Mouse (Mus musculus) kidney, adult 2 months (tissue): ENCODE results near the gene Bap1. TPM values are rescaled to one million over a fixed set of nuclear protein-coding genes. Genes with fewer than 3 reads are reported as not detected.

Experiments
- DNase-seq: peaks from one replicate; pipeline ENCODE4 v3.0.0; 2021
- H3K27ac ChIP-seq: fragments of 200-500 bp; 2 replicates; pipeline ENCODE4 v1.5.1; 2012; ENCODE audit warnings: low read depth, low read length, control low read depth, inconsistent platforms; ENCODE audit not compliant: insufficient read depth
- H3K27me3 ChIP-seq: fragments of 200-500 bp; replicated peaks from 2 replicates; pipeline ENCODE4 v1.6.1; 2012; ENCODE audit warnings: mild to moderate bottlenecking, moderate library complexity, low read length, inconsistent platforms; ENCODE audit not compliant: control insufficient read depth, insufficient read depth
- H3K36me3 ChIP-seq: fragments of 200-500 bp; 2 replicates; pipeline ENCODE4 v1.6.1; 2012; ENCODE audit warnings: mild to moderate bottlenecking, moderate library complexity, low read length, inconsistent platforms; ENCODE audit not compliant: control insufficient read depth, insufficient read depth
- H3K4me1 ChIP-seq: fragments of 200-500 bp; 2 replicates; pipeline ENCODE4 v1.6.1; 2011; ENCODE audit warnings: low read length; ENCODE audit not compliant: control insufficient read depth, insufficient read depth
- H3K4me3 ChIP-seq: fragments of 200-500 bp; 2 replicates; pipeline ENCODE4 v1.5.1; 2011; ENCODE audit warnings: mild to moderate bottlenecking, low read depth, low read length, control low read depth; ENCODE audit not compliant: insufficient read depth
- CTCF ChIP-seq: fragments of 200-500 bp; conservative IDR thresholded peaks from 2 replicates; pipeline ENCODE4 v1.5.1; 2011; ENCODE audit warnings: low read depth, mild to moderate bottlenecking, control low read depth, low read length, moderate library complexity, mixed read lengths; ENCODE audit not compliant: insufficient read depth, insufficient read length
- POLR2A ChIP-seq: fragments of 200-500 bp; IDR thresholded peaks from one replicate; pipeline ENCODE4 v1.6.1; 2011; ENCODE audit warnings: low read depth, low read length, control low read depth
- WGBS: fragments of 180-500 bp; shearing (Covaris S2); methylation state at CpG from one replicate; pipeline ENCODE4 v1.1.7; 2018; 5-methylcytosine and 5-hydroxymethylcytosine counted together
- polyA plus RNA-seq: library from polyadenylated mRNA; depleted of rRNA; stranded (reverse); fragments of >200 nt; gene quantifications from 2 replicates; pipeline ENCODE4 v1.2.3, GENCODE M21; 2012

The Bap1 gene
- polyA plus RNA-seq, 1 experiment: 58.9 TPM

DNA sequence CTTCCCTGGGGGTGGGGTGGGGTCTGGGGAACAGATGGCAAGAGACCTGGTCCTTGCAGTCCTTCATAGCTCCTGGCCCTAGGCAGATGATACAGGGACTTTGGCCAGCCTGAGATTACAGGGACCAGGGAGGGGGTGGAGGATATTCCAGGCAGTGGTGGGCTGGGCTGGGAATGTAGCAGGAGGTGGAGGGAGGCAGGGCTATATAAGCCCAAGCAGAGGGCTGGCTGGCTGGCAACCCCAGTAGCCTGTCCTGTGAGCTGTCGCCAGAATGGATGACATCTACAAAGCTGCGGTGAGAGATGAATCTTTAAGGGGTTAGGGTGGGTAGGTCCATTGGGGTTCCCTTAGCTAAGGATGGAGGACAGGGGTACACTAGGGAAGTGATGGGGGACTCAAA lies 43.2 kb upstream of the Bap1 start, which contains the start of gene Tnnc1:
Gene Tnnc1 (plus strand): TSS at position 229 of the 400 bp plus-strand sequence.
- WGBS: 92% methylated on average over 2 of the region's 2 CpGs
- H3K4me1 ChIP-seq: peaks cover 17% of the 10 kb centered on the region
- H3K4me3 ChIP-seq: peak within 1 kb of the TSS; percentile 96; the same call in 1 of the 2 replicates
- H3K27me3 ChIP-seq: no peaks in the 10 kb centered on the region
- peaks cover 4% of the 10 kb centered on the region; the same call in 1 of the 2 replicates for H3K36me3 ChIP-seq
- peak within 1 kb of the TSS; percentile 85 for H3K27ac ChIP-seq
- TF ChIP-seq POLR2A (no peak), CTCF (no peak)
- DNase-seq: no peak

DNA sequence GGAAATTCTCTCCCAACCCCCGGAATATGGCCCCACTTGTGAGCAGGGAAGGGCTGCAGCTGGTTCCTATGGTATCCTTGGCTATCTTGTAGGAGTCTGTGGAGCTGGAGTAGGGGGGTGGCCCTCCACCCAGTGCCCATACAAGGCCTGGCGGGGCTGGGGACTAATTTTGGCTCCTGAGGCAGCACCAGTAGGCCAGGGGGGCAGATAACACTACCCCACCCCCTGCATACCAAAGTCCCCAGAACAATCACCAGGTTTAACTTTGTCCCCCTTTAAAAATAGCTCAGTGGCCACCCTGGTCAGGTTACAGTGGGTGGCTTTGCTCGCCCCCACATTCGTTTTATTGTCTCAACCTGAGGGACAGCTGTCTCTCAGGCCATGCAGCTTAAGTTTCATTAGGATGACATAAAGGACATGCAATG lies 42.1 kb upstream of the Bap1 start:
- DNase-seq: no peak
- H3K27ac ChIP-seq: no peak overlapping the region
- no peak overlapping the region for H3K4me3 ChIP-seq

DNA sequence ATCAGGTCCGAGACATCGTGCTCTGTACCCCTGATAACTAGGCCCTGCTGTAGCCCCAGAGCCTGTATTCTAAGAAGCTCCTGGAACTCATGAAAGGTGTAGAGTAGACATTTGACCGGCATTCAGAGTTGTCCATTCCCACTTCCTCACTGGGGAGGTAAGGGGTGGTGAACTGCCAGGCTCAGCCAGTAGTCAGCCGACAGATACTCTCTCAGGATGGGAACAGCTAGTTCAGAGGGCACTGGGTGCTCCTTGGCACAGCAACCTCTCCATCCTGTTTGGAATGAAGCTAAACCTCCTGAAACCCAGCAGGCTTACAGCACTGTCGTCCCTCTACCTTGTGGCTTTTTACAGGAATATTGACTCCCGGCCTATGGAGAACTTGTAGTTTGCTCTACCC lies 39.4 kb upstream of the Bap1 start:
- TF ChIP-seq CTCF: no peak
- TF ChIP-seq POLR2A: no peak
- DNase-seq: no peak
- Histone ChIP-seq H3K27me3 (no peaks in the 10 kb centered on the region), H3K27ac (no peak overlapping the region), H3K36me3 (no peaks in the 10 kb centered on the region), H3K4me1 (peaks cover 6% of the 10 kb centered on the region), H3K4me3 (no peak overlapping the region)
- 93% methylated on average over 6 of the region's 6 CpGs for WGBS

More for the DNA sequence above, 42.1 kb upstream of the Bap1 start:
- H3K27me3 ChIP-seq: no peaks in the 10 kb centered on the region
- WGBS: 86% methylated on average over 4 of the region's 4 CpGs
- no peaks in the 10 kb centered on the region for H3K36me3 ChIP-seq
- TF ChIP-seq CTCF (no peak), POLR2A (no peak)
- H3K4me1 ChIP-seq: peaks cover 17% of the 10 kb centered on the region

DNA sequence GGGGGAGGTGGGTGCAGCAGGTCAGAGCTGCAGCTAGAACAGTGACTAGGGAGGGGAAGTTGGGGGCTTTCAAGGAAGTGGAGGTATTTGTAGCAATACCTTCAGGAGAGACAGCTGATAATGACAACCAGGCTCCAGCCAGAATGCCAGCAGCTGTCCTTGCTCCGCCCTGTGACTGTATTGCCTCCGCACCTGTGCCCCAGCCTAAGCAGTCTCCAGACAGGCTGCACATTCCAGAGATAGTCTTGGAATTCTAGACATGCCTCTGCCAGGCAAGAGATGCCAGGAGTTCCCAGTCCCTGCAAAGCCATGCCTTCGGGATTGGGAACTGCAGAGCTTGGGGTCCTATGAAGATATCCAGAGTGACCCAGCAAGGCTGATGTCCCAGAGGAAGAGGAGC lies 38.8 kb upstream of the Bap1 start:
- no peak overlapping the region for H3K27ac ChIP-seq
- H3K27me3 ChIP-seq: no peaks in the 10 kb centered on the region
- TF ChIP-seq CTCF (no peak), POLR2A (no peak)
- 78% methylated on average over 3 of the region's 3 CpGs for WGBS
- DNase-seq: no peak
- H3K4me1 ChIP-seq: peaks cover under 1% of the 10 kb centered on the region; the same call in 1 of the 2 replicates
- H3K4me3 ChIP-seq: no peak overlapping the region
- no peaks in the 10 kb centered on the region for H3K36me3 ChIP-seq

DNA sequence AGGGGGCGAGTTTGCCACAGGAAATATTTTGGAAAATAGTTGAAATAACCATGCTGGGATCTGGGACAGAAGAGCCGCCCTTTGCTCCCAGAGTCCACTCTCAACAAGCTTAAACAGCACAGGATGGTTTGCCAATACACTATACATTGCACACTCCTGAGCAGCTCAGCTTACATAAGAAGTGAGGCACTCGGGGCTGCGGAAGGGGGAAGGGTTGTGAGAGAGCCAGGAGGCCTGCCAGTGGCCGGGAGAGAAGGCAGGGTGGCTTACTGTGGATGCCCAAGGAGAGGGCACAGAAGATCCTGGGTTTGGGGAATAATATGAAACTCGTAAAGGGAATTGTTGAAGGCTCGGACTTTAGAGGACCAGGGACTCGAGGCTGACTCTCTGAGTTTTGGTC lies 37.4 kb upstream of the Bap1 start:
- no peaks in the 10 kb centered on the region for H3K36me3 ChIP-seq
- TF ChIP-seq CTCF: no peak
- TF ChIP-seq POLR2A: no peak
- H3K4me1 ChIP-seq: no peaks in the 10 kb centered on the region
- no peak for DNase-seq
- no peaks in the 10 kb centered on the region for H3K27me3 ChIP-seq
- no peak overlapping the region for H3K4me3 ChIP-seq
- no peak overlapping the region for H3K27ac ChIP-seq
- WGBS: 77% methylated on average over 8 of the region's 8 CpGs

DNA sequence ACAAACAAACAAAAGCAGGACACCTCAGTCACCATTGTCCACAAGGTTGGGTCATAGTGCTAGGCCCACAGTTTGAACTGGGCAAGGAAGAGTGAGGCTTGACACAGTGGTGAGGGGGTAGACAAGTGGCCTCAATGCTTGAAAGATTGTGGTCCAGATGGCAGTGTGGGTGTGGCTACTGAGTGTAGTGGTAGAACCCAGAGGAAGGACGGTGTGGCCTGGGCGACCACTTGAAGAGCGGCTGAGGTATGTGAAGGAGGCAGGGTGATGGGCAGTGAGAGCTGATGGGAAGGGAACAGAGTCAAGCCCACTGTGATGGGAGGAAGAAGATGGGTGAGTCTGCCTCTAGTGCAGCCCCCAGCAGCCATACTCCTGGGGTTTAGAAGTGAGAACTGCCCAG lies 36.6 kb upstream of the Bap1 start:
- TF ChIP-seq POLR2A (no peak), CTCF (no peak)
- 94% methylated on average over 3 of the region's 3 CpGs for WGBS
- H3K4me3 ChIP-seq: no peak overlapping the region

DNA sequence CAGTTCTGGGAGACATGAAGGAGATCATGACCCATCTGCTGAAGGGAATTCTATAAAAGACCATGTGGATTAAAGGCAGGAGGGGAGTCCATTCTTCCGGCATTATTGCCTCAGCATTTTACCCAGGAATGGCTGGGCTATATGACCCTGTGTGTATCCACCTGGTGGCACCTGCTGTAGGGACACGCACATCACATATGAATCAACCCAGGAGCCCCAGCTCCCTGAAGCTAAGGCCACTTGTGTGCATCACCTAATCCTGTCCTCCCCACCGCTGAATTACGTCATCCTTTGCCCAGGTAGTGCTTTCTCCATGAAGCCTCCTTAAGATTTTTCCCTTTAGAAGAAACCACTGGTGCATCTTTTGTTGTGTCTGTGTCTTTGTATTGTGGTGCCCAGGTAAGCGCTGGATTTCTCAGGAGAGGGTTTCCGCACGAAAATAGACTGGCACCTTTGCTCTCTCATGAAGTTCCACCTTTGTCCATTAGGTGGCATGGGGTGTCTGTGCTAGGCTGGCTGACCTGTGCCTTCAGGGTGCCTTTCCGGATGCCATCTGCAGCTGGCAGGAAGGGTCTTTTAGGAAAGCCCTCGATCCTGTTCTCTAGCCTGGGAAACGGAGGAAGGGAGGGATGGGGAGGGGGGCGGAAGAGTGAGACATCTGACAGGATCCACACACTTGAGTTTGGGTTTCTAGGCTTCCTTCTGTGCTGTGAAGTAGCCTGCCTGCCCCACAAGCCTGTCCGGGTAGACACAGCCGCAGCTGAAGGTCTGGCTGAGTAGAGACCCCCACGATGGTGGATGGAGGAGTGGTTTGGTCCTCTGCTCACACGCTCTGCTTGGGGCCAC lies 35.9 kb upstream of the Bap1 start:
- no peak overlapping the region for H3K4me3 ChIP-seq
- WGBS: 29% methylated on average over 15 of the region's 15 CpGs
- no peaks in the 10 kb centered on the region for H3K27me3 ChIP-seq
- H3K4me1 ChIP-seq: no peaks in the 10 kb centered on the region
- no peaks in the 10 kb centered on the region for H3K36me3 ChIP-seq
- no peak for TF ChIP-seq POLR2A
- peak; percentile 97 for TF ChIP-seq CTCF
- no peak overlapping the region for H3K27ac ChIP-seq
- DNase-seq: peak; percentile 85

More for the DNA sequence above, 36.6 kb upstream of the Bap1 start:
- DNase-seq: no peak
- Histone ChIP-seq H3K27me3 (no peaks in the 10 kb centered on the region), H3K27ac (no peak overlapping the region), H3K36me3 (no peaks in the 10 kb centered on the region), H3K4me1 (no peaks in the 10 kb centered on the region)
